Mouse (Mus musculus) retina, postnatal 7 days (tissue): ENCODE results near the gene Tnfrsf26.

ENCODE experiments used
- DNase-seq: peaks from one replicate; pipeline ENCODE4 v3.0.0-alpha.2; 2012; ENCODE audit warnings: low read depth, low spot score

Tnfrsf26 gene

DNA sequence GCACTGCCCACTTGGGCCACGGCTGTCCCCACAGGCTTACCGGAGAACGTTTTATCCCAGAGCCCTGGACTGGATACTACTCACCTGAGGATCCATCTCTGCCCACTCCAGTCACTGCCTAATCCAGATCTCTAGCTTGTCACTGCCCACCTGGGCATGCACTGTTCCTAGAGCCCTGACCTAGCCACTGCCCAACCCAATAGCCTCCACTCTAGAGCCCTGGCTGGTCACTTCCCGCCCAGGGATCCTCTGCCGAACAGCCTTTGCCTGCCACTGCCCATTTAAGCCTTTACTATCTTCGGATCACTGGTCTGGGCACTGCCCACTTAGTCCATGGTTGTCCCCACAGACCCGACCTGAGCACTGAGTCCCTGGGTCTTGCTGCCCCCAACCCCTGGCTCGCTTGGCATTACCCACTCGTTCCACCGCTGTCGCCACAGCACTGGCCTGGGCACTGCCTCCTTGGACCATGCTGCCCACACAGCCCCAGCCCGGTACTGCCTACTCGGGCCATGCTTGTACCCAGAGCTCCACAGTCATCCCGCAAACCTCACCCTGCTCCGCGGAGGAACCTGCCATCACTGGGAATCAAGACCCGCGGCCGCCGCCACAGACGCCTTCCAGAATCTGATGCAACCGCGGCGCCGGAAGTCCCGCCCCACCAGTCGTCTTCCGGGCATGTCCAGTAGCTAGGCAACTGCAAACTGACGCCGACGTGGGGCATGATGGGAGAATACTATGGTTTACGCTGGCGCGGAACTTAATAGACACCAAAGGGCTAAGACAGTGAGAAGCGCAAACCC lies 28.9 kb downstream of the Tnfrsf26 start, which contains the start of gene Cars:
Gene Cars, minus strand, starts transcription at position 663 of the 803 bp plus-strand sequence.
- peak; percentile 93 for DNase-seq

DNA sequence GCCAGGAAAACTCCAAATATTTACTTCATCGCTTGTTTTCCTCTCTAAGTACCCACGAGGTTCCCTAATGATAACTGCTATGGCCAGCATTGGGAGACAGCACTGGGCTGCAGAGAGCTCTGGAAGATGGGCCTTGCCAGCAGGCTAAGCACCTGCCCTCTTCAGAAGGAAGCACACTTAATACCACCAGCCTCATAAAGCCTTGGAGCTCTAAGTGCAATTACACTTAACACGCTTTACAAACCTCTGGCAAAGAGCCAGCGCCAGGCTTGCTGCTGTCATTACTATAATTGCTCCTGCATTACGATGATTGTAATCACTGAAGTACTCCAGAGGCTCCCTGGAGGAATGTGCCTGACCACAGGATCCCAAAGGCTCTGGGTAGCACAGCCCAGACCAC lies 33.7 kb downstream of the Tnfrsf26 start:
- peak; percentile 40 for DNase-seq

DNA sequence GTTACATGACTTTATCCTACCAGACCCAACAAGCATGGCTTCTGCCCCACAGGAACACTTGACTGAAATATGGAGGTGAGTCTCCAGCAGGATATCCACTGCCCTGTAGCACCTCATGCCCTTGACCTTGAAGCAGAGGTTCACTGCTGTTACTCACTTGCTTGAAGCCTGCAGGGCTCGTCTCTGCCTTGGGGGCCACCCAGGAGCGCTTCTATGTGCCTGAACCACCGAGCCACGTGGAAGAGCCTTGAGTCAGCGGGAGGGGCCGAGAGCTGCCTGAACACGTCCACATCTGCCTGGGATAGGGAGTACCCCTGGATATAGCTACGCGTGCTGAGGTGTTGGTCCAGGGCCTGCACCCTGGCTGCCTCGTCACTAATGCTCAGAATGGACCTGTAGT lies 36.3 kb downstream of the Tnfrsf26 start:
- no peak for DNase-seq

DNA sequence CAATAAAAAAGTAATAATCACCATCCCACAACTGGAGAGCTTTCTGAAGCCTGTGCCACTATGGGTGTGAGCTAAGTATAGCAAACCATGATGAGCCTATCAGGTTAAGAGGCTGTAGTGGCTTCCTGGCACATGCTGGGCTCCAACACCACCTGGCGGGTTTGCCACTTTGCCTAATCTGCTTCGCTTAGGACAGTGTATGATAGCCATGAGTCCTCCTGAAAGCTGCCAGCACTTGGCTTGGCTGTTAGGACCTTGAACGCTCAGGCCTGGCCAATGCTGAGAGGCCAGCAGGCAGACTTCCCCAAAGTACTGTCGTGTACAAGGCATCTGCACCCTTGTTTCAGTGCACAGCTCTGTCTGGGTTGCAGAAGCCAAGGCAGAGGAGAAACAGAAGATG lies 40.5 kb downstream of the Tnfrsf26 start:
- no peak for DNase-seq

DNA sequence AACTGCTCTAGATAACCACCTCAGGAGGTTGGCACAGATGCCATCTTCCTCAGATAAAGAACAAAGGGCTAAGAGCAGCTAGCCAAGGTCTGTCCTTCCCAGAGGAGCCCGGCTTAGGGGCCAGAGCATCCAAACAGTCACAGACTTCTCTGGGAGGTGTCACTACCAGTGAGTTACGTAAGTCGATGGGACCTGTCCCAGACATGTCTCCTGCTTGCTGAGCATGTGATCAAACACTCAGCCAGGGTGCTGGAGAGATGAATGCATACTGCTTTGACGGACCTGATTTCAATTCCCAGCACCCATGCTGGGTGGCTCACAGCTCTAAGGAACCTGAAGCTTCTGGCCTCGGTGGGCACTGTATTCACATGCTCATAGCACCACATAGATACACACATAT lies 40.9 kb downstream of the Tnfrsf26 start:
- no peak for DNase-seq

DNA sequence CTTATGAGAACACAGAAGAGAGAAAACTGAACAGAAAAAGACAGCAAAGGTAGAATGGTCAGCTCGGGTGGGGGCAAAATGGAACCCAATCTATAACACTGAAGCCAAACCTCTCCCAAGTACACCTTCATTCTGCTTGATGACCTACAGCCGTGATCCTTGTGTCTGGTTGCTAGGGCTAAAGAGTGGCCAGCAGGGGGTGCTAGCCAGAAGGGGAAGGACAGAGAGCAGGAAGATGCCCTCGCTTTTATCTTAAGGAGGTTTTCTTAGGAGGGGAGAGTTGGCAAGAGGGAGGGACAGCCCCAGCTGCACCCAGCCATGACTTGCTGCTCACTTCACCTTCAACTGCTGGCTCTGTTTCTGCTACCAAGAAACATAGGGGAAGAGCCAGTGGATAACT lies 44.6 kb downstream of the Tnfrsf26 start:
- DNase-seq: peak; percentile 51

DNA sequence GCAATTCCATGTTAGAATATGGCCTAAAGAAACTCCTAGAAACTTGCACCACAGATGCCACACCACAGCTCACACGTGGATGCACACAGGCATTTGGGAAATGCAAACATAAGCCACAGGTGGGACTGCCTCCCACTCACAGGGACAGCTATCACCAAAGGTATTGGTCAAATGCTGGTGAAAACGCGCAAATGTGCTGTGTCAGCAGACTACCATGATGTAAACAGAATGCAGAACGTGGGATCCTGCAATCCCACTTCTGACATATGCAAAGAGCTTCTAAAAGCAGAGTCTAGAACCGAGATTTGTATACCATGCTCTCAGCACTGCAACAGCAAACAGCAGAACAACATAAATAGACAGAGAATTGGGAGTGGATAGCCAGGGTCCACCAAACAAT lies 45.5 kb downstream of the Tnfrsf26 start:
- no peak for DNase-seq

DNA sequence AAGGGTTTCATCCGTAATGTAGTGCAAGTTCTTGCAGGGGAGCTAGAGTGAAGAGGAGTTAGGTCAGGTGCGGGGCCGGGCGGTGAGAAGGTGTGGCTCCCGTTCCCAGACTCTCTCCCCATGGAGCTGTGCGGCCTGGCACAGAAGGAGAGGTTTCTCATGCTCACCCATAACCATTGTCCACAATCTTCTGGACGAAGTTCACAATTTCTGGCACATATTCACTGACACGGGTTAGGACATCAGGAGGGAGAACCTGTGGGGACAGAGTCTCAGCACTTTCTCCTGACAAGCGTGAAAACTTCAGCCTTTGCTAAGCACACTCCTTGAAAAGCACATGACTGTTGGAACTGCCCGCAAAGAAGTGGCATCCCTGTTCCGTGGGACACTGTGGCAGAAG lies 52.8 kb downstream of the Tnfrsf26 start:
- no peak for DNase-seq

DNA sequence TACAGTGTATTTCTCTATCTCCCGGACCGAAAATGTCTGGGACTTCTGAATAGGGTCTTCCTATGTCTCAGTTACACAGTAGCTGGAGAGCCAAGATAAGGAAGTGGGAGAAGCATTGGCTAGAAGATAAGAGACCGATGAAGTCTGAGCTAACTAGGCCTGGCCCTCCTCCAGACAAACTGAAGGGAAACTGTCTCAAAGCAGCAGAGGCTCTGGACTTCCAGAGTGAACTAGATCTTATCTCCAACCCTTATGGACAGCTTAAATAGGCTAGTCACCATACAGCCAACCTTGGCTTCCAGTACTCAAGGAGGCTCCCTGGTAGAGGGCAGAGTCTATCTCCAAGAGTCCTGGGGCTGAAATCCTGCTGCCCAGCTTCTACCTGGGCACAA lies 62.9 kb downstream of the Tnfrsf26 start:
- no peak for DNase-seq

DNA sequence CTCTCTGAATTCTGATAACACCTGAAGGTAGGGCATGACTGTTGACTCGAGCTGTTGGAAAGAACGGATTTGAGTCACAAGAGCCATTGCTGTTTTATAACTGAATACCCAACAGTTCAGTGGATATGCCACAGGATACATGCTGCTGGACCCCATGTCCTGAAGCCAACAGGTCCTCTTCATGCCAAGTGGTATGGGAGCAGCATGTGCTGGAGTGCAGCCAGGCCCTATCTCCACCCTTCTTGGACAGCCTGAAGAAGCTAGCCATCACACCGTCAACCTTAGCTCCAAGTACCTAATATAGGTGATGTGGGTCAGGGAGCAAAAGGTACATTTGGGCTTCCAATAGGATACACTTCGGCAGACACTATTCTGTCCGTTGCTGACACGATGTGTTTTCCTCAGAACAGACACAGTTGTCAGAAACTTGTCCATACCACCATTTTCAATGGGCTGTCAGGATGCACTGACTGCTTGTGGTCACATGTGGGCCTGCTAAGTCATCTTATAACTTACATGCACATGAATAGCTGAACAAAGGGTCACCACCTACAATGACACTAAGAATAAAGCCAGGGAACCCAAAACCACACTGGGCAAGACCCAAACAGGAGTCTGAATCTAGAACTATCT lies 63.4 kb downstream of the Tnfrsf26 start:
- no peak for DNase-seq

DNA sequence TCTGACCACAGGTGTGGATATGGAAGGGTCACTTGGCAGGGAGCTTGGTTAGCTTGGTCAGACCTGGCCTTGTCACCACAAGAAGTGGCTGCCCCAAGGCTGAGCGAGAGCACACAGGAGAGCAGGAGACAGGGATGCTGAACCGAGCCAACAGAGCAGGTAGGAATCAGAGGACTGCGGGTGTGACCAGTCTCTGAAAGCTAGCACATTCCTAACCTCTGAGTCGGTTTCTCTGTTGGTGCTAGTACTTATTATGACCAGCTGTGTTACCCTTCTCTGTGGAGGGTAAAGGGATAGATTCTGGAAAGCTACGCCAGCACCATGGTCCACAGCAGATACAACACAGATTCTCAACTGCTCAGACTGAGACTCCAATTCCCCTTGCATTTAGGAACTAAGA lies 64.7 kb downstream of the Tnfrsf26 start:
- no peak for DNase-seq
